Mouse (Mus musculus): ENCODE measurements around the gene Pbx1.

GRCm38 (mm10) chr1:168240846-168241245 is 191.2 kb downstream of the Pbx1 start:
- TF ChIP-seq CTCF (IDR thresholded peaks at IDR 0.05; ENCODE audit: low read depth, low read length) (no peak), POLR2A (IDR thresholded peaks at IDR 0.05; ENCODE audit: extremely low read depth, insufficient read depth, low read length) (no peak)
